Mouse (Mus musculus): ENCODE results near the gene Mrgprh. TPM values are rescaled to one million over a fixed set of nuclear protein-coding genes. Genes with fewer than 3 reads are reported as not detected.

The Mrgprh gene
- polyA plus RNA-seq, 1 experiment from 2014 or later = not detected

DNA sequence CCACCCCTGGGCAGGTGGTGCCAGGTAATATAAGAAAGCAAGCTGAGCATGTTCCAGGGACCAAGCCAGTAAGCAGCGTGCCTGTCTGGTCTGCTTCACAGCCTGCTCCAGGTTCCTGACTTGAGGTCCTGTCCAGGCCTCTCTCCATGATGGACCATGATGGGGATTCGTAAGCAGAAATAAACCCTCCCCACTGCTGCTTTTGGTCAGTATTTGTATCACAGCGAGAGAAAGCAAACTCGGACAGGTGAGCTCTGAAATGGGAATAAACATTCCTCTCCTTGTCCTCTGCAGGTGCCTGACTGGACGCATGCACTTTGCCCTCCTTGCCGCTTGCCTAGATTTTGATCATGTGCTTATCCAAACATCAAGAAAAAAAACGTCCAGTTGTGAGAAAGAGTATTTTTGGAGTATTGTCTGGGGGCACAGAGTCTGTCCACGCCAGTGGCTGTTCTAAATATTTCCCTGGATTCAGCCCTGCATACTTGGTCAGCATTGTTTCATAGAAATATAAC, 16.8 kb upstream of the Mrgprh start:
- WGBS = 62% methylated on average over 8 of the region's 8 CpGs

DNA sequence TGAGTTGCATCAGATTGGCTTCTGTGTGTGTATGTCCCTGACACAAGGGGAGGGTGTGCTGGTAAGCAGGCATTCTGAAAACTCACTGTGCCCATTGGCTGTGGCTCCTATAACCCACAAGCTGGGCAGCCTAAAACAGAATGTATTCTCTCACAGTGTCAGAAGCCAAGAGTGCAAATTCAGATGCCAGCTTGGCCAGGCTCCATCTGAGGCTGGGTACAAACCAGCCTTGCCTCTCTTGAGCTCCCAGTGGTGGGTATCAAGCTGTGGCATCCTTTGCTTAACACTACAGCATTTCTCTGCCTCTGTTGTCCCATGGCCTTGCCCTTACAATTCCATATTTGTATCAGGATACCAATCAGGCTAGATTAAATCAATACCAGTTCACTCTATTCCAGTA, 11.7 kb upstream of the Mrgprh start:
- Histone ChIP-seq H3K27ac (ENCODE audit: low read length) (no peak overlapping the region), H3K36me3 (ENCODE audit: control insufficient read depth, insufficient read depth, low read length) (no peaks in the 10 kb centered on the region), H3K4me2 (ENCODE audit: low read depth, low read length) (no peak overlapping the region), H3K4me3 (ENCODE audit: low read length) (no peak overlapping the region), H3K27me3 (replicated peaks; ENCODE audit: control insufficient read depth, insufficient read depth, low read length) (no peaks in the 10 kb centered on the region), H3K9me3 (ENCODE audit: control insufficient read depth, low read length) (no peaks in the 10 kb centered on the region), H3K9ac (ENCODE audit: low read depth, low read length) (no peak overlapping the region), H3K4me1 (ENCODE audit: control insufficient read depth, insufficient read depth, low read length) (0 out of 2 replicates have a peak, but pooled peaks cover 4% of the 10 kb centered on the region)
- ATAC-seq = no peak

More for the DNA sequence above, 16.8 kb upstream of the Mrgprh start:
- Histone ChIP-seq H3K4me2 (ENCODE audit: low read depth, low read length) (no peak overlapping the region), H3K27me3 (replicated peaks; ENCODE audit: control insufficient read depth, insufficient read depth, low read length) (no peaks in the 10 kb centered on the region), H3K9ac (ENCODE audit: low read depth, low read length) (no peak overlapping the region), H3K4me3 (ENCODE audit: low read length) (no peak overlapping the region), H3K36me3 (ENCODE audit: control insufficient read depth, insufficient read depth, low read length) (no peaks in the 10 kb centered on the region), H3K27ac (ENCODE audit: low read length) (no peak overlapping the region), H3K4me1 (ENCODE audit: control insufficient read depth, insufficient read depth, low read length) (no peaks in the 10 kb centered on the region), H3K9me3 (ENCODE audit: control insufficient read depth, low read length) (no peaks in the 10 kb centered on the region)
- no peak for ATAC-seq

GRCm38 (mm10) chr17:12865407-12865806, 10.4 kb upstream of the Mrgprh start:
- Histone ChIP-seq H3K9ac (ENCODE audit: low read depth, low read length) (no peak overlapping the region), H3K9me3 (ENCODE audit: control insufficient read depth, low read length) (no peaks in the 10 kb centered on the region), H3K4me1 (ENCODE audit: control insufficient read depth, insufficient read depth, low read length) (0 out of 2 replicates have a peak, but pooled peaks cover 4% of the 10 kb centered on the region), H3K27me3 (replicated peaks; ENCODE audit: control insufficient read depth, insufficient read depth, low read length) (no peaks in the 10 kb centered on the region), H3K27ac (ENCODE audit: low read length) (no peak overlapping the region), H3K36me3 (ENCODE audit: control insufficient read depth, insufficient read depth, low read length) (no peaks in the 10 kb centered on the region), H3K4me2 (ENCODE audit: low read depth, low read length) (no peak overlapping the region), H3K4me3 (ENCODE audit: low read length) (no peak overlapping the region)
- no peak for ATAC-seq
- 71% methylated on average over 3 of the region's 3 CpGs for WGBS

GRCm38 (mm10) chr17:12866853-12867252, 9.0 kb upstream of the Mrgprh start:
- no peak overlapping the region for H3K4me3 ChIP-seq (ENCODE audit: low read length)
- no peaks in the 10 kb centered on the region for H3K9me3 ChIP-seq (ENCODE audit: control insufficient read depth, low read length)
- H3K4me1 ChIP-seq (ENCODE audit: control insufficient read depth, insufficient read depth, low read length) = 0 out of 2 replicates have a peak, but pooled peaks cover 4% of the 10 kb centered on the region
- WGBS = 88% methylated on average over 10 of the region's 10 CpGs
- no peaks in the 10 kb centered on the region for H3K36me3 ChIP-seq (ENCODE audit: control insufficient read depth, insufficient read depth, low read length)
- no peak overlapping the region for H3K27ac ChIP-seq (ENCODE audit: low read length)
- no peak overlapping the region for H3K9ac ChIP-seq (ENCODE audit: low read depth, low read length)
- no peak overlapping the region for H3K4me2 ChIP-seq (ENCODE audit: low read depth, low read length)
- 0 out of 2 replicates have a peak, but pooled peaks cover 2% of the 10 kb centered on the region for H3K27me3 ChIP-seq (replicated peaks; ENCODE audit: control insufficient read depth, insufficient read depth, low read length)
- no peak for ATAC-seq

- Histone ChIP-seq H3K4me2 (ENCODE audit: low read depth, low read length) (no peak within 1 kb of the TSS), H3K9ac (ENCODE audit: low read depth, low read length) (no peak within 1 kb of the TSS), H3K9me3 (ENCODE audit: control insufficient read depth, low read length) (no peaks in the 10 kb centered on the region), H3K4me3 (ENCODE audit: low read length) (no peak within 1 kb of the TSS), H3K4me1 (ENCODE audit: control insufficient read depth, insufficient read depth, low read length) (0 out of 2 replicates have a peak, but pooled peaks cover 4% of the 10 kb centered on the region), H3K27me3 (replicated peaks; ENCODE audit: control insufficient read depth, insufficient read depth, low read length) (0 out of 2 replicates have a peak, but pooled peaks cover 2% of the 10 kb centered on the region), H3K27ac (ENCODE audit: low read length) (no peak within 1 kb of the TSS), H3K36me3 (ENCODE audit: control insufficient read depth, insufficient read depth, low read length) (no peaks in the 10 kb centered on the region)
- WGBS = 31% methylated on average over 2 of the region's 2 CpGs
- no peak for ATAC-seq
Observed at GRCm38 (mm10) chr17:12868043-12868442, 7.8 kb upstream of the Mrgprh start, which contains the start of gene Mas1. Mas1 (minus strand) TSS chr17:12868143.

DNA sequence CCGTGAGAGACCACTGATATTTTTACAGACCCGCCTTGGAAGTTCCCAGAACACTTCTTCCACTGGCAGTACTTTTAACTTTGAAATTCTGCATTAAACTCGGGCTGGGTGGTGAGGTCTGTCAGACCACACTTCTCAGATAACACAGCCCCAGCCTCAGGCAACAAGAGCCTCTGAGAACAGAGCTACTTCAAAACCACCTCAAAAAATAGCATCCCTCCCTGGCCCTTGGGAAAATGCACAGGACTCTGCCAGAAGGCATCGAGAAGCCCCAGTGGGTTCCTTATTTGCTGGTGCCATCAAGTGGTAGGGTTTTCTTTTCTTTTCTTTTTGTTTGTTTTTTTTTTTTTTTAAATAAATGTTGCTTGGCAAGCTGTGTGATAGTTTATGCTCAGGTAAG, 7.2 kb upstream of the Mrgprh start:
- WGBS = 22% methylated on average over 4 of the region's 4 CpGs
- 0 out of 2 replicates have a peak, but pooled peaks cover 2% of the 10 kb centered on the region for H3K27me3 ChIP-seq (replicated peaks; ENCODE audit: control insufficient read depth, insufficient read depth, low read length)
- no peak overlapping the region for H3K4me2 ChIP-seq (ENCODE audit: low read depth, low read length)
- 0 out of 2 replicates have a peak, but pooled peaks cover 4% of the 10 kb centered on the region for H3K4me1 ChIP-seq (ENCODE audit: control insufficient read depth, insufficient read depth, low read length)
- ATAC-seq = no peak
- no peak overlapping the region for H3K4me3 ChIP-seq (ENCODE audit: low read length)
- H3K9me3 ChIP-seq (ENCODE audit: control insufficient read depth, low read length) = no peaks in the 10 kb centered on the region
- no peak overlapping the region for H3K27ac ChIP-seq (ENCODE audit: low read length)
- H3K36me3 ChIP-seq (ENCODE audit: control insufficient read depth, insufficient read depth, low read length) = no peaks in the 10 kb centered on the region
- no peak overlapping the region for H3K9ac ChIP-seq (ENCODE audit: low read depth, low read length)

DNA sequence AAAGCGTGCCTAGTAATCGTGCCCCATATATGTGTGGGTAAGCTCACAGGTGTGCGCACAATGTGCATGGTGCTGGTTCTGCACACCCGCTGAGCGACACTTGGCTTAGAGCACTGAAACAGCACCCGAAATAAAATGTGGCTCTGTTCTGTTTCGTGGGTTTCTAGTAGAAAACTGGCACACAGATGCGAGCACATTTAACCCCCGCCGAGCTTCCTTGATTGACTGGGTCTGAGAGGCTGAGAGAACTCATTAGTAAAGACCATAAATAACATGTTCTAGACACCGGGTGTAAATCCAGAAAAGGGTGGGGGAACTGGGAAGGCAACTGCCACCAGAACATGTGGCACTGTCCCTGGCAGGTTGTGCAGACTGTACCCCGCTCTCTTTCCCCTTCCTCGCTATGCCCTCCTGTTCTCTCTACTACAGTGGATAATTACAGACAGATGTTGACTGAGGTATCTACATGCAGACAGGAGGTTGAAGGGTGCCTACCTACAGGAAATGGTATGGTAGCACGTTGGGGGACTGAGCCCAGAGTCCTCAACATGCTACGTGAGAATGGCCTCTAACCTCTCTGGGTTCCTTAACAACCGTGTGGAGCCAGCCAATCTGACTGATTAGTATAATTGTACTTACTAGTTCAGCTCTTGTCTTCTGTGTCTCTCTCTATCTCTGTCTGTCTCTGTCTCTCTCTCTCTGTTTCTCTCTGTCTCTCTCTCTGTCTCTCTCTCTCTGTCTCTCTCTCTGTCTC, 3.4 kb upstream of the Mrgprh start:
- 0 out of 2 replicates have a peak, but pooled peaks cover 2% of the 10 kb centered on the region for H3K27me3 ChIP-seq (replicated peaks; ENCODE audit: control insufficient read depth, insufficient read depth, low read length)
- no peak for ATAC-seq
- H3K4me1 ChIP-seq (ENCODE audit: control insufficient read depth, insufficient read depth, low read length) = no peaks in the 10 kb centered on the region
- no peak overlapping the region for H3K27ac ChIP-seq (ENCODE audit: low read length)
- no peaks in the 10 kb centered on the region for H3K9me3 ChIP-seq (ENCODE audit: control insufficient read depth, low read length)
- no peaks in the 10 kb centered on the region for H3K36me3 ChIP-seq (ENCODE audit: control insufficient read depth, insufficient read depth, low read length)
- H3K4me2 ChIP-seq (ENCODE audit: low read depth, low read length) = no peak overlapping the region
- H3K4me3 ChIP-seq (ENCODE audit: low read length) = no peak overlapping the region
- no peak overlapping the region for H3K9ac ChIP-seq (ENCODE audit: low read depth, low read length)
- WGBS = 67% methylated on average over 16 of the region's 16 CpGs

DNA sequence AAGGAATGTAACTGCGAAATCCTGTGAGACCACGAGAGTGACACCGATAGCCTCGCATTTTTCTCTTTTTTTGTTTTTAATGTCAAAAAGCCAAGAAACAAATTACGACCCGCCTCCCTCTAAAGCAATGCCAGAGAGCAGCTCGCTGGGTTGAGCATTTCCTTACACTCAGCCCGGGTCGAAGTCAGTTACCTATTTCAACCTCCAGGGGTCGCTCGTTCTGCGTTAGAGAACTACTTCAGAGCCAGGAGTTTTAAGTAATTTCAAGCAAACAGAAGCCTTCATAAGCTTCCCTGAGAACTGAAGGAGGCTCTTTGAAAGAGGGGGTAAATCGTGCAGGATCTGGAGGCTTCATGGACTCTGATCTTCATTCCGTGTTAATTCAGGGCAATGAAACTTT, 4.3 kb downstream of the Mrgprh start:
- peak; percentile 81 for ATAC-seq
- peak overlapping the region; percentile 45 for H3K4me2 ChIP-seq (ENCODE audit: low read depth, low read length)
- no peaks in the 10 kb centered on the region for H3K27me3 ChIP-seq (replicated peaks; ENCODE audit: control insufficient read depth, insufficient read depth, low read length)
- H3K27ac ChIP-seq (ENCODE audit: low read length) = no peak overlapping the region
- H3K36me3 ChIP-seq (ENCODE audit: control insufficient read depth, insufficient read depth, low read length) = no peaks in the 10 kb centered on the region
- H3K9ac ChIP-seq (ENCODE audit: low read depth, low read length) = peak overlapping the region; percentile 27; the same call in 1 of the 2 replicates
- 0 out of 2 replicates have a peak, but pooled peaks cover 3% of the 10 kb centered on the region for H3K4me1 ChIP-seq (ENCODE audit: control insufficient read depth, insufficient read depth, low read length)
- H3K9me3 ChIP-seq (ENCODE audit: control insufficient read depth, low read length) = no peaks in the 10 kb centered on the region
- WGBS = 3% methylated on average over 14 of the region's 14 CpGs
- peak overlapping the region; percentile 25 for H3K4me3 ChIP-seq (ENCODE audit: low read length)

DNA sequence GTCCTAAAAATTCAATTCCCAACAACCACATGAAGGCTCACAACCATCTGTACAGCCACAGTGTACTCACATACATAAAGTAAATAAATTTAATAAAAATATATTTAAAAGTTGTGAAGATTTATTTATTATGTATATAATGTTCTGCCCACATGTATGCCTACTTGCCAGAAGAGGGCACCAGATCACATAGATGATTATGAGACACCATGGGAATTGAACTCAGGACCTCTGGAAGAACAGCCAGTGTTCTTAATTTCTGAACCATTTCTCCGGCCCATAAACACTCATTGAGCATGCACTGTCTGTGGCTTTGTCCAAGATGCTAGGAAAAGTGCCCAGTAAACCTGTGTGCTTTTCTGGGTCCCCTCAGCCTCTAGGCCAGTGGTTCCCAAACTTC, 5.4 kb downstream of the Mrgprh start:
- Histone ChIP-seq H3K4me3 (ENCODE audit: low read length) (no peak overlapping the region), H3K4me1 (ENCODE audit: control insufficient read depth, insufficient read depth, low read length) (0 out of 2 replicates have a peak, but pooled peaks cover 3% of the 10 kb centered on the region), H3K27ac (ENCODE audit: low read length) (no peak overlapping the region), H3K27me3 (replicated peaks; ENCODE audit: control insufficient read depth, insufficient read depth, low read length) (no peaks in the 10 kb centered on the region), H3K36me3 (ENCODE audit: control insufficient read depth, insufficient read depth, low read length) (no peaks in the 10 kb centered on the region), H3K9me3 (ENCODE audit: control insufficient read depth, low read length) (no peaks in the 10 kb centered on the region), H3K4me2 (ENCODE audit: low read depth, low read length) (no peak overlapping the region), H3K9ac (ENCODE audit: low read depth, low read length) (no peak overlapping the region)
- ATAC-seq = no peak
- 84% methylated on average over 1 of the region's 1 CpGs for WGBS

Data from intestine, embryonic 16.5 days (tissue).